Mouse (Mus musculus) urinary bladder, postnatal 36 days (tissue): ENCODE results near the gene Gm3415.
"Not testable (repeated sequence)": the region's sequence is repeated elsewhere in the genome, so short reads cannot be mapped to it uniquely, and the experiment has no call there.

Experiments
- DNase-seq, 2 experiments: peaks; one replicate each; pipeline ENCODE4 v3.0.0; 2022; ENCODE audit warnings: low spot score in 2 of 2, mixed read lengths in 1 of 2

Gene Gm3415

GRCm38 (mm10) chr5:146555836-146556235, at the start of gene Gm3415:
Gene Gm3415, plus strand, starts transcription at chr5:146556136.
- DNase-seq, result not testable (repeated sequence)

- not testable (repeated sequence) for DNase-seq
Measured at GRCm38 (mm10) chr5:146513823-146514222, 42.1 kb upstream of the Gm3415 start, which contains the start of gene Gm3402. Gene Gm3402, plus strand, starts transcription at chr5:146514123.

- not testable (repeated sequence) for DNase-seq
Measured at GRCm38 (mm10) chr5:146525501-146525900, 30.4 kb upstream of the Gm3415 start, which contains the start of gene Gm3404. Gene Gm3404, plus strand, starts transcription at chr5:146525801.

- DNase-seq, result not testable (repeated sequence)
Measured at GRCm38 (mm10) chr5:146537347-146537746, 18.6 kb upstream of the Gm3415 start, which contains the start of gene Gm3409. Gene Gm3409, plus strand, starts transcription at chr5:146537647.

GRCm38 (mm10) chr5:146564259-146564658, 8.3 kb downstream of the Gm3415 start:
- no peak for DNase-seq

- DNase-seq, result no peak
Measured at GRCm38 (mm10) chr5:146567054-146567453, 11.1 kb downstream of the Gm3415 start.

GRCm38 (mm10) chr5:146570179-146570578, 14.2 kb downstream of the Gm3415 start:
- DNase-seq, result not testable (repeated sequence)

GRCm38 (mm10) chr5:146571830-146572734, 16.1 kb downstream of the Gm3415 start:
- not testable (repeated sequence) for DNase-seq

GRCm38 (mm10) chr5:146572735-146573042, 16.8 kb downstream of the Gm3415 start:
- not testable (repeated sequence) for DNase-seq

GRCm38 (mm10) chr5:146576668-146577067, 20.7 kb downstream of the Gm3415 start:
- no peak for DNase-seq

GRCm38 (mm10) chr5:146584156-146584477, 28.2 kb downstream of the Gm3415 start:
- DNase-seq, result no peak

- DNase-seq, result no peak
Measured at GRCm38 (mm10) chr5:146584478-146585306, 28.8 kb downstream of the Gm3415 start, which contains the start of gene Gpr12. Gene Gpr12, minus strand, starts transcription at chr5:146585239.

GRCm38 (mm10) chr5:146585307-146585651, 29.3 kb downstream of the Gm3415 start:
- DNase-seq, result no peak

GRCm38 (mm10) chr5:146586357-146587070, 30.6 kb downstream of the Gm3415 start:
- DNase-seq, result no peak

GRCm38 (mm10) chr5:146590987-146591386, 35.1 kb downstream of the Gm3415 start:
- DNase-seq, result no peak

GRCm38 (mm10) chr5:146591636-146592035, 35.7 kb downstream of the Gm3415 start:
- DNase-seq, result no peak

GRCm38 (mm10) chr5:146592580-146592979, 36.6 kb downstream of the Gm3415 start:
- DNase-seq, result no peak

GRCm38 (mm10) chr5:146596612-146597502, 40.9 kb downstream of the Gm3415 start:
- no peak for DNase-seq

- no peak for DNase-seq
Measured at GRCm38 (mm10) chr5:146597503-146597874, 41.6 kb downstream of the Gm3415 start.

- no peak for DNase-seq
Measured at GRCm38 (mm10) chr5:146598215-146599119, 42.5 kb downstream of the Gm3415 start.
